Mouse (Mus musculus) limb, embryonic 15.5 days (tissue): Measurements from ENCODE around the gene Rps6ka4. TPM values are rescaled to one million over a fixed set of nuclear protein-coding genes. Genes with fewer than 3 reads are reported as not detected.
A peak's percentile ranks its signal among the peaks of the same experiment; 100 is the strongest.

Experiments
- ATAC-seq: fragments of 200-750 bp; cut with Nextera tagmentation; 2 replicates; pipeline ENCODE4 v1.8.0; 2017; ENCODE audit warnings: low read depth, moderate TSS enrichment; ENCODE audit not compliant: insufficient number of reproducible peaks, low FRiP score, low TSS enrichment
- H3K27ac ChIP-seq: fragments of 300-500 bp; sonication (generic); 2 replicates; pipeline ENCODE4 v1.5.1; 2015; ENCODE audit warnings: moderate library complexity, mild to moderate bottlenecking, inconsistent platforms
- H3K27me3 ChIP-seq: fragments of 300-500 bp; sonication (generic); 2 replicates; pipeline ENCODE4 v1.6.1; 2015; ENCODE audit warnings: inconsistent platforms
- H3K36me3 ChIP-seq: fragments of 300-500 bp; sonication (generic); 2 replicates; pipeline ENCODE4 v1.6.1; 2015; ENCODE audit warnings: inconsistent platforms
- H3K4me1 ChIP-seq: fragments of 300-500 bp; sonication (generic); 2 replicates; pipeline ENCODE4 v1.6.1; 2015; ENCODE audit warnings: inconsistent platforms
- H3K4me2 ChIP-seq: fragments of 300-500 bp; sonication (generic); 2 replicates; pipeline ENCODE4 v1.6.1; 2015; ENCODE audit warnings: mild to moderate bottlenecking, inconsistent platforms
- H3K4me3 ChIP-seq: fragments of 300-500 bp; sonication (generic); 2 replicates; pipeline ENCODE4 v1.5.1; 2015; ENCODE audit warnings: mild to moderate bottlenecking, inconsistent platforms
- H3K9ac ChIP-seq: fragments of 300-500 bp; sonication (generic); 2 replicates; pipeline ENCODE4 v1.6.1; 2015; ENCODE audit warnings: inconsistent platforms
- H3K9me3 ChIP-seq: fragments of 300-500 bp; sonication (generic); 2 replicates; pipeline ENCODE4 v1.6.1; 2016; ENCODE audit warnings: inconsistent platforms
- WGBS: fragments of 180-500 bp; shearing (Covaris S2); methylation state at CpG from one replicate; pipeline ENCODE4 v1.1.7; 2015; 5-methylcytosine and 5-hydroxymethylcytosine counted together
- polyA plus RNA-seq: library from polyadenylated mRNA; unstranded; fragments of >200 nt; fragmentation: Nextera tagmentation; extraction: Ambion mirVana; gene quantifications from 2 replicates; pipeline ENCODE4 v1.2.1, GENCODE M21; 2015

Rps6ka4 gene
- polyA plus RNA-seq: 33.5 and 36.1 TPM in 2 replicates

- Histone ChIP-seq H3K27ac (peak within 1 kb of the TSS; percentile 75), H3K36me3 (peaks cover 30% of the 10 kb centered on the region), H3K4me3 (peak within 1 kb of the TSS; percentile 74), H3K27me3 (peaks cover 66% of the 10 kb centered on the region), H3K9me3 (no peaks in the 10 kb centered on the region), H3K4me2 (peak within 1 kb of the TSS; percentile 80), H3K4me1 (peaks cover 18% of the 10 kb centered on the region), H3K9ac (peak within 1 kb of the TSS; percentile 74)
- peak; percentile 87 for ATAC-seq
- WGBS: 2% methylated on average over 44 of the region's 44 CpGs
These were observed at the start of gene Rps6ka4 for GRCm38 (mm10) chr19:6840475-6841291. Rps6ka4 (minus strand) TSS chr19:6840636.

- Histone ChIP-seq H3K4me3 (no peak overlapping the region), H3K36me3 (no peaks in the 10 kb centered on the region), H3K27me3 (no peaks in the 10 kb centered on the region), H3K4me2 (no peak overlapping the region), H3K4me1 (no peaks in the 10 kb centered on the region), H3K9ac (no peak overlapping the region), H3K9me3 (no peaks in the 10 kb centered on the region), H3K27ac (no peak overlapping the region)
- no peak for ATAC-seq
- WGBS: 86% methylated on average over 4 of the region's 4 CpGs
These were observed 37.5 kb upstream of the Rps6ka4 start for GRCm38 (mm10) chr19:6877965-6878364.

GRCm38 (mm10) chr19:6876799-6877198, 36.4 kb upstream of the Rps6ka4 start:
- no peak for ATAC-seq
- H3K36me3 ChIP-seq: no peaks in the 10 kb centered on the region

DNA sequence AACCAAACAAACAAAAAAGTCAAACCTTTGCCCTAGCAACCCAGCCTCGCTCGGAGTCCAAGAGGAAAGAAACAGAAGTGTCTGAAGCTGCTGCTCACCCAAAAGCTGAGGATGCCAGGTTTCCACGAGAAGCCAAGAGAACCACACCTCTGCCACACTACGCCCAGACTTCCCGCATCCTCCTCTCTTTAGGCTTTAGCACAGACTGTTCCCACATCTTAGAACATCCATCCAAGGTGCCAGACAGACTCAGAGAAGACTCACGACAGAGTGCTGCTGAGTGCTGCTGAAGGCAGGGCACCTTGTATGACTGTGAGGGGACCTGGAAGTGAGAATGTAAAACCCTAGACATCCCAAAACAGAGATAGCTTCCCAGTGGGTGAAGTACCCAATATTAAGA, 35.4 kb upstream of the Rps6ka4 start:
- Histone ChIP-seq H3K27ac (no peak overlapping the region), H3K9ac (no peak overlapping the region), H3K36me3 (no peaks in the 10 kb centered on the region), H3K4me3 (no peak overlapping the region), H3K4me2 (no peak overlapping the region), H3K9me3 (no peaks in the 10 kb centered on the region), H3K27me3 (no peaks in the 10 kb centered on the region), H3K4me1 (no peaks in the 10 kb centered on the region)
- ATAC-seq: no peak
- WGBS: 80% methylated on average over 6 of the region's 6 CpGs

More at GRCm38 (mm10) chr19:6876799-6877198, 36.4 kb upstream of the Rps6ka4 start:
- Histone ChIP-seq H3K9ac (no peak overlapping the region), H3K27me3 (no peaks in the 10 kb centered on the region), H3K27ac (no peak overlapping the region), H3K4me1 (no peaks in the 10 kb centered on the region), H3K4me2 (no peak overlapping the region), H3K4me3 (no peak overlapping the region), H3K9me3 (no peaks in the 10 kb centered on the region)

GRCm38 (mm10) chr19:6874257-6874656, 33.8 kb upstream of the Rps6ka4 start:
- WGBS: 76% methylated on average over 1 of the region's 1 CpGs
- H3K27ac ChIP-seq: no peak overlapping the region

DNA sequence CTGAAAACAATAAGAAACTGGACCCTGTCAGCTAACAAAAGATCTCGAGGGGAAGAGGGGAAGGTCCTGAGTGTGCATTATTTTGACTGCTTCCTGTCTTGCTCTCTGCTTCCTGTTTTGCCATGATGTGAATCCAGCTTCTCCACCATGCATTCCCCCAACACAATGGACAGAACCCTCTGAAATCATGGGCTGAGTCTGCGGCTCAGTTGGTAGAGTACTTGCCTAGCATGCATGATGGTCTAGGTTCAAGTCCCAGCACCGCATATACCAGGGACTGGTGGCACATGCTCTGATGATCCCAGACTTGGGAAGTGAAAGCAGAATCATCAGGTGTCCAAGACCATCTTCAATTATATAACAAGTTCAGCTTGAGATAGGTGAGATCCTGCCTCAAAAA, 32.3 kb upstream of the Rps6ka4 start:
- 0 out of 2 replicates have a peak, but pooled peaks cover 3% of the 10 kb centered on the region for H3K4me1 ChIP-seq
- H3K4me3 ChIP-seq: no peak overlapping the region
- H3K9ac ChIP-seq: no peak overlapping the region
- ATAC-seq: no peak
- no peak overlapping the region for H3K27ac ChIP-seq
- H3K27me3 ChIP-seq: no peaks in the 10 kb centered on the region
- no peak overlapping the region for H3K4me2 ChIP-seq
- no peaks in the 10 kb centered on the region for H3K9me3 ChIP-seq
- 76% methylated on average over 3 of the region's 3 CpGs for WGBS
- no peaks in the 10 kb centered on the region for H3K36me3 ChIP-seq

More at GRCm38 (mm10) chr19:6874257-6874656, 33.8 kb upstream of the Rps6ka4 start:
- Histone ChIP-seq H3K4me3 (no peak overlapping the region), H3K36me3 (no peaks in the 10 kb centered on the region), H3K4me1 (0 out of 2 replicates have a peak, but pooled peaks cover 3% of the 10 kb centered on the region), H3K4me2 (no peak overlapping the region), H3K9me3 (no peaks in the 10 kb centered on the region), H3K27me3 (no peaks in the 10 kb centered on the region), H3K9ac (no peak overlapping the region)
- no peak for ATAC-seq

DNA sequence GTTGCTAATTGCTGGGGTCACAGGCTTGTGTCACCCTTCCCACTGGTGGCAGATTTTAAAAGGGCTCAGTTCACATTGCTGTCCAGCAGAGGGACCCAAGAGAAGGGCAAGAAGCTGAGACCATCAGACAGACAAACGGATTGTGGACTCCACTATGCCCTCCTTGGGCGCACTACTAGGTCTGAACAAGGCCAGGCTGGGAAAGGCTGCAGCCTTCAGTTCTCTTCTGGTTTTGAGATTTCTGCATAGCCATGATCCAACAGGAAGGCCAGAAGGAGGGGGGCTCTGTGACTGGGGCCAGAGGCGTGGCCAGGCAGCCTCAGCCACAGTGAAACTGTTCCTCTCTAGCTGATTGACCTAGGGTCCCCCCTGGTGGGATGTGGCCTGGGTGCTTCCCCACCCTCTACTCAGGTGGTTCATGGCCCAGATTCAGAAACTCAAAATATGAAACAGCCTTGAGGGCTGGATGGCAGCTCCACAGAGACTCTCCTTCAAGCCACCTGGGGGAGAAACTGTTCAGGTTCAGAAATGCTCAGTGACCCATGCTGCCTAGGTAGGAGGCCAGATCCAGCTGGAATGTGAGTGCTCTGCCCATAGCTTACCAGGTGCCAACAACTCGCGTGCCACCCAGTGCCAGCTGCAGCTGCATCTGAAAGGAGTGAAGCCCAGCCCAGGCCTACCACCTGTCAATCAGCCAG, 31.3 kb upstream of the Rps6ka4 start:
- H3K4me1 ChIP-seq: 0 out of 2 replicates have a peak, but pooled peaks cover 3% of the 10 kb centered on the region
- H3K4me3 ChIP-seq: no peak overlapping the region
- 59% methylated on average over 5 of the region's 5 CpGs for WGBS
- no peaks in the 10 kb centered on the region for H3K9me3 ChIP-seq
- no peak for ATAC-seq
- no peaks in the 10 kb centered on the region for H3K36me3 ChIP-seq
- no peak overlapping the region for H3K9ac ChIP-seq
- no peaks in the 10 kb centered on the region for H3K27me3 ChIP-seq
- no peak overlapping the region for H3K4me2 ChIP-seq
- H3K27ac ChIP-seq: no peak overlapping the region

DNA sequence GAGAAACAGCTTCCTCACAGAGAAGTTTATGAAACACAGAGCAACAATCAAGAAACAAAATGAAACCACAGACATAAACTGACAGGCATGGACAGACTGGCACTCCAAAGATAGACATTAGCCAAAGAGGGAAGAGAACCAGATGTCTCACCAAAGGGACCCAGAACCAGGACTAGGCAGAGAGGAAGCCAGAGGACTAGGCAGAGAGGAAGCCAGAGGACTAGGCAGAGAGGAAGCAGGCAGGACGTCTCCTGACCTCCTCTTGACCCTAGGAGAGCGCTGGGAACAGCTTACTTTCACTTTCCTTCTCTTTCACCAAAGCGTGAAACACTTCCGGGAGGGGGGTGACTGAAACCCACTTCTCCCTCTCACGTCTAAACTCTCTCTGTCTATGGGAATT, 28.9 kb upstream of the Rps6ka4 start:
- 0 out of 2 replicates have a peak overlapping the region, but pooled peaks have one; percentile 7 for H3K4me3 ChIP-seq

DNA sequence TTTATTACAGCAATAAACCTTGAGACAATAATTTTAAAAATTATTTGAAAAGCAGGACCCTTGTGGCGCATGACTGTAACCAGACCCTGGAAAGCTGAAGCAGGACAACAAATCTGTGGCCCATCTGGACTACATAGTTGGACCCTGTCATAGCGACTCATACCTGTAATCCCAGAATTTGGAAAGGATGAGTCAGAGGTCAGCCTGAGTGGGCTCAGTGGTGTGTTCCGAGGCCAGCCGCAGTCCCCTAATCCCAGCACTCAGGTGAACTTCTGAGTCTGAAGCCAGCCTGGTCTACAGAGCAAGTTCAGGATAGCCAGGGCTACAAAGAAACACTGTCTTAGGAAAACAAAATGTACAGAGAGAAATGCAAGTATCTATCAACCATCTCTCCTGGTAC, 21.0 kb upstream of the Rps6ka4 start:
- WGBS: 84% methylated on average over 4 of the region's 4 CpGs
- H3K4me1 ChIP-seq: no peaks in the 10 kb centered on the region
- H3K36me3 ChIP-seq: no peaks in the 10 kb centered on the region
- no peak overlapping the region for H3K27ac ChIP-seq
- H3K4me3 ChIP-seq: no peak overlapping the region
- H3K9ac ChIP-seq: no peak overlapping the region
- no peaks in the 10 kb centered on the region for H3K27me3 ChIP-seq
- no peak overlapping the region for H3K4me2 ChIP-seq
- H3K9me3 ChIP-seq: no peaks in the 10 kb centered on the region
- no peak for ATAC-seq

More for the DNA sequence above, 28.9 kb upstream of the Rps6ka4 start:
- H3K9ac ChIP-seq: no peak overlapping the region
- H3K4me1 ChIP-seq: 0 out of 2 replicates have a peak, but pooled peaks cover 3% of the 10 kb centered on the region
- 3% methylated on average over 5 of the region's 5 CpGs for WGBS
- H3K27ac ChIP-seq: no peak overlapping the region
- no peak for ATAC-seq
- H3K9me3 ChIP-seq: no peaks in the 10 kb centered on the region
- no peaks in the 10 kb centered on the region for H3K36me3 ChIP-seq
- no peaks in the 10 kb centered on the region for H3K27me3 ChIP-seq
- peak overlapping the region; percentile 27; the same call in 1 of the 2 replicates for H3K4me2 ChIP-seq

DNA sequence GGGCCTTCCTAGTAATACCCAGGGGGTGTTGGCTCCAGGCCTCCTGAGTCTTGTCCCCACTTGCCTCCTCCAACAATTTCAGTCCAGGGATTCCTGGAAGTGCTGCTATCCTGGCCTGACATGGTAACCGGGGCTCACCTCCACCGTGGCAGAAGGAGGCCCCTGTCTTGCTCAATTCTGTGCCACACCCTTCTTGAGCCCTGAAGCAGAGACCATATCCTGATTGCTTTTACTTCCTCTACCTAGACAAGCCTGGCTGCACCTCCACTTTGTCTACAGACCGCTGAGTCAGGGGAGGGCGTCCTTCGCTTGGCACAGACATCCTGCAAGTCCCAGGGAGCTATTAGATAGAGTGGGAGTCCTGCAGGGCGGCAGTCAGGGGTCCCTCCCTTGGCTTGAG, 20.3 kb upstream of the Rps6ka4 start:
- Histone ChIP-seq H3K9ac (no peak overlapping the region), H3K4me3 (no peak overlapping the region), H3K36me3 (no peaks in the 10 kb centered on the region), H3K4me2 (no peak overlapping the region), H3K27ac (no peak overlapping the region), H3K27me3 (peaks cover 7% of the 10 kb centered on the region), H3K4me1 (peaks cover 6% of the 10 kb centered on the region), H3K9me3 (no peaks in the 10 kb centered on the region)
- ATAC-seq: no peak
- WGBS: 69% methylated on average over 6 of the region's 6 CpGs

DNA sequence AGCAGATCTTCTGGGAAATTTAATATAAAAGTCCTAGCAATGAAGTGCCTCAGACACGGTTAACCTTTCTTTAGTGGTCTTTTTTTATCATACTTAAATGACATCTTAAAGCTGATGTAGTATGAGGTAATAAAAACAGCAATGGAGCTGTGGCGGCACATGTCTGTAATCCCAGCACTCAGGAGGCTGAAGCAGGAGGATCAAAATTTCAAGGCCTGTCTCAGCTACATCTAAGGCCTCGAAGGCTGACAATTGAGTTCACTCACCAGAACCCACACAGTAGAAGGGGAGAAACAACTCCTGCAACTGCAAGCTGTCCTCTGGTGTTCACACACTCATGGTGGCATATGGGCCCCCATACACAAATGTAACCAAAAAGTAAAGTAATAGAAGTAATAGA, 19.5 kb upstream of the Rps6ka4 start:
- Histone ChIP-seq H3K9ac (no peak overlapping the region), H3K27ac (no peak overlapping the region), H3K9me3 (no peaks in the 10 kb centered on the region), H3K4me3 (no peak overlapping the region), H3K4me2 (no peak overlapping the region), H3K27me3 (peaks cover 14% of the 10 kb centered on the region), H3K36me3 (no peaks in the 10 kb centered on the region), H3K4me1 (peaks cover 14% of the 10 kb centered on the region)
- 79% methylated on average over 3 of the region's 3 CpGs for WGBS
- no peak for ATAC-seq

- H3K9ac ChIP-seq: no peak overlapping the region
- peaks cover 21% of the 10 kb centered on the region for H3K27me3 ChIP-seq
- WGBS: 71% methylated on average over 2 of the region's 2 CpGs
- H3K4me3 ChIP-seq: no peak overlapping the region
- ATAC-seq: no peak
- H3K4me1 ChIP-seq: peaks cover 15% of the 10 kb centered on the region
- no peak overlapping the region for H3K4me2 ChIP-seq
- no peak overlapping the region for H3K27ac ChIP-seq
- H3K9me3 ChIP-seq: no peaks in the 10 kb centered on the region
- H3K36me3 ChIP-seq: no peaks in the 10 kb centered on the region
These were observed 18.7 kb upstream of the Rps6ka4 start for GRCm38 (mm10) chr19:6859032-6859651.
